Mouse (Mus musculus) right cerebral cortex, postnatal 36 days (tissue): ENCODE measurements around the gene Gfer.
"Not testable (repeated sequence)": the region's sequence is repeated elsewhere in the genome, so short reads cannot be mapped to it uniquely, and the experiment has no call there.

Source experiments
- DNase-seq, 2 experiments: peaks; one replicate each; pipeline ENCODE4 v3.0.0; 2022; ENCODE audit warnings: low spot score in 2 of 2, mixed read lengths in 1 of 2

The Gfer gene

DNA sequence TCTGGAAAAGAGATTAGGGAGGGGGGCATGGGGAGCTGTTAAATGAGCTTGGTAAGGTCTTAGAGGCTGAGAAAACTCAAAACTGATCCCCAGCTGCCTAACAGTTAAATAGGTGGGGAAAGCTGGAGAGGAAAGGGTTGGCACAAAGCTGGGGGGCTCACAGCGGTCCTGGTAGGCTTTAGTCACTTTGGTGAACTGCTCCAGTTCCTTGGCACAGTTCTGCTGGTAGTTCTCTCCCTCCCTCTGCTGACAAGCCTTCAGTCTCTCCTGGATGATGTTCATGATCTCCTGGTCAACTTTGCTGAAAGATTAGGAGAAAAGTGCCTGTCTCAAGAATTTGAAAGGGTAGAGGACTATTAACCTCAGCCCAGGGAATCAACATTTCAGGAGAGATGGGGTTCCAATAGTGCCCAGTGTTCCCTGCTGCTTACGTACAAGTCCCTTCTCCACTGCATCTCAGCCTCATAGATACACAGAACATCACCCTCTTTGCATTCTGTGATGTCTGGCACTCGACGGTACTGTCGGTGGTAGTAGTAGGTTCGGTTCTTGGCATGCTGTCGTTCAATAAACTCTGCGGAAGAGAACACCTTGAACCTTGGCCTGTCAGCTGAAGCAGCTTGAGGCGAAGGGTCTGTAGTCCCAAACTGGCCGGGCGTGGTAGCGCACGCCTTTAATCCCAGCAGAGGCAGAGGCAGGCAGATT, 26.4 kb upstream of the Gfer start:
- DNase-seq: no peak

DNA sequence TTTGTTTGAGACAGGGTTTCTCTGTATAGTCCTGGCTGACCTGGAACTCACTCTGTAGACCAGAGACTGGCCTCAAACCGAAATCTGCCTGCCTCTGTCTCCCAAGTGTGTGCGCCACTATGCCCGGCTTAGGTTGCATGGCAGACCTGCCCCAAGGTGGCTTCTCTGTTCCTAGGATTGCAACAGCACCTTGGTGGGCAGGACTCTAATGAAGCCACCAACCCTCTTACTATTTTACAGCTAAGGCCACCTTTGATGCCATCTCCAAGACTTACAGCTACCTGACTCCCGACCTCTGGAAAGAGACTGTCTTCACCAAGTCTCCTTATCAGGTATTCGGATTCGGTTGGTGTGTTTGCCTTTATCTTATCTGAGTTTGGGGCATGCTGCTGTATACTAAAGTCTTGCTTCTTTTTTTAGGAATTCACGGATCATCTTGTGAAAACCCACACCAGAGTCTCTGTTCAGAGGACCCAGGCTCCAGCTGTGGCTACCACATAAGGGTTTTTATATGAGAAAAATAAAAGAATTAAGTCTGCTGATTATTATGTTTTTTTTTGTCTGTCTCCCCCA, 25.5 kb upstream of the Gfer start:
- not testable (repeated sequence) for DNase-seq

DNA sequence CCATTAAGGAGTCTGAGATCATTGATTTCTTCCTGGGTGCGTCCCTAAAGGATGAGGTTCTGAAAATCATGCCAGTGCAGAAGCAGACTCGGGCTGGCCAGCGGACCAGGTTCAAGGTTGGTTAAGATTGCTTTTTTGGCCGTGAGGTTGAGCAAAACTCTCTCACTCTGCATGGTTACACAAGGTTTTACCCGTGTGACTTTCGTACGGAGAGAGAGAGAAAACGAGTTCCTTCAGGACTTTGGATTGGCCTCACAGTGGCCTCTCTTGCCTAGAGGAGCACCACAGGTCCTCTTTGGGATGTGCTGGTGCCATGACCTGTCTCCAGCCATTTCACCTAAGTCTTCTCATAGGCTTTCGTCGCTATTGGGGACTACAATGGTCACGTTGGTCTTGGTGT, 24.7 kb upstream of the Gfer start:
- DNase-seq: not testable (repeated sequence)

DNA sequence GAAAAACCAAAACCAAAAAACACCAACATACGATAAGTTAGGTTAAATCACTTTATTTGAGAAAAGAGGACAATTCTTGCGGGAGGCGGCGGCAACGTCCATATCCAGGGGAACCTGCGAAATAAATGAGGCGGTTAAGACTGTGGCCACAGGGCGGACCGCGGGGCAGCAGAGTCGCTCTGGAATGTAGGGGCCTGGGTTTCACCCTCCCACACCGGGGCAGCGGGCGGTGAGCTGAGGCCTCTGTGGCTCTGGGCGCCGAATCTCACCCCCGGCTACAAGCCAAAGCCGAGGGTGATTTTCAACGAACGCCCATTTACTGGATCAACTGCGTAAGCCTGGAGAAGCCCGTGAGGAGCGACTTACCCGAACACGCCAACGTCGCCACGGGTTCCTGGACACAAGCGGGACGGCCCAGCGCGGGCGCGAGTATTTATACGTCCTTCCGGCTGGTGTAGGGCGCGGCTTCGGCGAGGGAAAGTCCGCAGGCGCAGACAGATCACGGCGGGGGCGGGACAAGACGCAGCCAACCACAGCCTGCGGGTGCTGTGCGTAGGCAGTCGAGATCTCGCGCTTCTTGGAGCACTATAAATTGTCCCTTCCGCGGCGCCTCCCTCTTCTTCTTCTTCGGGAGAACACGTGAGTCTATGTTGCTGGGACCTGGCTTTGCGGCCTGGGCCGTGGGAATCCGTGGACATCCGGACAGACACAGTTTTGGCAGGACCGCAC, 23.7 kb upstream of the Gfer start:
- peak; percentile 99 for DNase-seq

DNA sequence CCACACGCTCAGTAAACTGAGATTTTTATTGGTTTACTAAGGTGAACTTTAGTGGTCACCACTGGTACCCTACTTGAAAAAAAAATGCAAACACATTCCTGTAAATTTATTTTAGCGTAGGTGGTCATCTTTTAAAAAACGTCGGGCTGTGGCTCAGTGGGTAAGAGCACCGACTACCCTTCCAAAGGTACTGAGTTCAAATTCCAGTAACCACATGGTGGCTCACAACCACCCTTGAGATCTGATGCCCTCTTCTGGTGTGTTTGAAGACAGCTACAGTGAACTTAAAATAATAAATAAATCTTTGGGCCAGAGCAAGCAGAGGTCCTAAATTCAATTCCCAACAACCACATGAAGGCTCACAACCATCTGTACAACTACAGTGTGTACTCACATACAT, 23.0 kb upstream of the Gfer start:
- not testable (repeated sequence) for DNase-seq

DNA sequence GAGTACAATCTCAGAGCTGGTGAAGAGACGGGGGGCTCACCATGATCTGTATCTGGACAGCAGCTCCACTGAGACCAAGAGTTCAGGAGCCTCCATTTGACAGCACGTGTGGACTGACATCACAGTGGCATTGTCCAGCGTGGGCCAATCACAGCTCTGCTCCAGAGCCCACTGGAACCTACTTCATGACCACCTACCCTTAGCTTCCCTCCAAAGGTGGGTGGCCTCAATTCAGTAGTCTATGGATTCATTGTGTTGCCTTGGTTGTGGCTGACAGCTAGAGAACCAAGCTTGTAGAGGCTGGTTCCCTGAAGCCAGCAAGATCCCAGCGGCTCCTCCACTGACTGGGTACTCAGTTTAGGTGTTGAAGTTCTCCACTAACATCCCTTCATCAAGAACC, 22.0 kb upstream of the Gfer start, which contains the start of the genes Rnf151 and Rps2:
Rnf151 (minus strand) TSS at position 121 of the 400 bp plus-strand sequence.
Rps2 (plus strand) TSS at position 174 of the 400 bp plus-strand sequence.
- DNase-seq: no peak

DNA sequence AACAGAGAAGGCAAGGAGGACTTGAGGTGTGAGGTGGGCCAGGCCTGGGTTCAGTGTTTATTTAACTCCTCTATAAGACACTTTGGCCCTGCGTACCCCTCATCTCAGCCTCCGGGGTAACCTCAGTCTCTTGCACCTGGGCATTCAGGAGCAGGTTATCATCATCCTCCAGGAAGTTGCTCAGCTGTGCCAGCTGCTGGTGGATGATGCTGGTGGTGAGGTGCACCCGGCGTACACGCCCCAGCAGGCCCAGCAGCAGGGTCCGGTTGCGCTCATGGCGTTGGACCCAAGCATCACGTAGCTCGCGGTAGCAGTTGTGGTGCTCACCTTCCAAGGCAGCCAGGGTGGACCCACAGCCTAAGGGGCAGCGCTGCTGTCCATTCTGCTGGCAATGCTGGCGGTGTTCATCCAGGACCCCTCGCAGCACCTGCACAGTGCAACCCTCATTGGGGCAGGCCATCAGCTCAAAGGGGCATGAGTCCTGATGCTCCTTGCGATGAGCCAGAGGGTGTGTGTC, 20.3 kb upstream of the Gfer start:
- no peak for DNase-seq

DNA sequence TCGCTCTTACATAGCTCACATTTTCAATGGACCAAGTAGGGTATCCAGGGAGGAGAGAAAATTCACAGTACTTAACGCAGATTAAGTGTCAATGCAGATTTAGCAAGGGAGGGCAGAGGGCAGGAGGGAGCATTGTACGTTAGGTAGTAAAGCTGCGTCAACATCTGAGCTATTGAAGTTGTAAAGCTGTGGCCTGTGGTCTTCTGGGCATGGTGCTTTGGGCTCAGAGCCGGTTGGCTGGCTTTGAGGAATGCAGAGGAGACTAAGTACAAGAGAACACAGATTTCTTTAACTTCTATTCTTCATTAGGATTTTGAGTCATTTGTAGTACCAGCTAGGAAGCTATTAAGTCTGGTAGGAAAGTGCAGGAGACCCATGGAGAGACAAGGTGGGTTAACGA, 19.6 kb upstream of the Gfer start:
- no peak for DNase-seq

DNA sequence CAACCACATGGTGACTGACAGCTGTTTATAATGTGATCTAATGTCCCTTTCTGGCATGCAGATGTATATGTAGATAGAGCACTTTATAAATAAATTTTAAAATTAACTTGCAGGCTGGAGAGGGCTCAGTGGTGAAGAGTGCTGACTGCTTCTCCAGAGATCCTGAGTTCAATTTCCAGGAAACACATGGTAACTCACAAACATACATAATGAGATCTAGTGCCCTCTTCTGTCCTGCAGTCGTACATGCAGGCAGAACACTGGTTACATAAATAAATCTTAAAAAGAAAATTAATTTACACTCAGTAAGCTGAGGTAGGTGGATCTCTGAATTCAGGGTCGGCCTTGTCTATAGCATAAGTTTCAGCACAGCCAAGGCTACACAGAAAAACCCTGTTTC, 12.7 kb upstream of the Gfer start:
- DNase-seq: no peak

DNA sequence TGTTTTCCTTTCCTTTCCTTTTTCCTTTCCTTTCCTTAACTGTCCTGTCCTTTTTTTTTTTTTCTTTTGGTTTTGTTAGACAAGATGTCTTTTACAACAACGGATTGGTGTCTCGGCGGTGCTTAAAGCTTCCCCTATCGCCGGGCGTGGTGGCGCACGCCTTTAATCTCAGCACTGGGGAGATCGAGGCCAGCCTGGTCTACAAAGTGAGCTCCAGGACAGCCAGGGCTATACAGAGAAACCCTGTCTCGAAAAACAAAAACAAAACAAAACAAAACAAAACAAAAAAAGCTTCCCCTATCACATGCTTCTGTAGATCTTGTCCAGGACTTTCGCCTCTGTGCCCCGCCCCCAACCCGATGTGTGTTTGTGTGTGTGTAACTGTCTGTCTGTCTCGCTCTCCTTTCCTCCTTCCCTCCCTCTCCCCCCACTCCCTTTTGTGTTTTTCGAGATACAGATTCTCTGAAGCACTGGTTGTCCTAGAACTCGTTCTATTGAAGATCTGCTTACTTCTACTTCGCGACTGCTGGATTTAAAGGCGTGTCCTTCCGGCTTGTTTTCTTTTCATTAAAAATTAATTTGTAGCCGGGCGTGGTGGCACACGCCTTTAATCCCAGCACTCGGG, 12.0 kb upstream of the Gfer start:
- DNase-seq: no peak

DNA sequence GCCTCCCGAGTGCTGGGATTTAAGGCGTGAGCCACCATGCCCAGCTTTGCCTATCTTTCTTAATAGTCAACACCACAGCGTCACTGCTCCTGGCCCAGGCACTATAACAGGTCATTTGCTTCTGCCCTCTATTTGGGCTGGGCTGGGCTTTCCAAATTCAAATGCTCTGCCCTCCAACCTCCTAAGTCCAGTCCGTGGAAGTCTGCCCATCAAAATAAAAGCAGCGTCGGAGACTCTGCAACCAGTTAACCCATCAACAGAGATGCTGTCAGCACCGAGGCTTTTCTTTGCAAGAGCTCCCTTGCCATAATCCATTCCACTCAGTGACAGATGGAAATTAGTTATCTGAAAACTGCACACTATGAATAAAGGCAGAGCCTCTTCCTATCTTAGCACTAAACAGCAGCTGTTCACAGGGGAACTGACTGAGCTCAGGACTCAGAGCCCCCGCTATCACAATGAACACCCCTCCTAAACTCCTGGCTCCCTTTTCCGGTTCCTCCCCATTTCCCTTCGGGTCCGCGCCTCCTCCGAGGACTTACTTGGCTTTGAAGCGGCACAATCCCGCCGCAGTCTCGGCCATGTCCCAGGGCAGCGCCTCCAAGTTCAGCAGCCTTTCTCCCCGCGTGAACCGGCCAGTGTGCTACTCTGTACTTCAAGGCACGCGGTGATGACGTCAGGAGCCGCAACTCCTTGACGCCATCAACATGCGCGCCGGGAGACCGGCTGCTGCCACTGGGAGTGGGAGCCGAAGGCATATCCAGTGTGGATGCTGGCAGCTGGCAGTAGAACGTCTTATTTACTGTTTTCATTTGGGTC, 11.2 kb upstream of the Gfer start, which contains the start of gene Tbl3:
Tbl3 (minus strand) TSS at position 679 of the 819 bp plus-strand sequence.
- DNase-seq: peak; percentile 93 to 95

DNA sequence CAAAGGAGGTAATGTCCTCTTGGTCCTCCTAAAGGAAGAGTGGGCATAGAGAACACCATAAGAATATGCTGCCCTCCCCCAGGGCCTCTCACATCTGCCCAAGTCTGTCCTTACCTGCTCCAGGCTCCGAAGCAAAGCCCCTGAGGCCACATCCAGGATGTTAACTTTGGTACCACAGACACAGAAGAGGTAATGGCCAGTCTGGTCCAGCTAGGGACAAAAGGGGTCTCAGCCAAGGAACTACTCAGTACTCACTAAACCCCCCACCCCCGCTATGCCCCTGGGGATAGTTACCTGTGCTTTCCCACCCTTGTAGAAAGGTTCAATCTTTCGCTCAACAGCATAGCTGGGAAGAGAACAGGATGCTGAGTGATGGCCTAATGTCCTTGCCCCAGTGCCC, 9.9 kb upstream of the Gfer start:
- no peak for DNase-seq

DNA sequence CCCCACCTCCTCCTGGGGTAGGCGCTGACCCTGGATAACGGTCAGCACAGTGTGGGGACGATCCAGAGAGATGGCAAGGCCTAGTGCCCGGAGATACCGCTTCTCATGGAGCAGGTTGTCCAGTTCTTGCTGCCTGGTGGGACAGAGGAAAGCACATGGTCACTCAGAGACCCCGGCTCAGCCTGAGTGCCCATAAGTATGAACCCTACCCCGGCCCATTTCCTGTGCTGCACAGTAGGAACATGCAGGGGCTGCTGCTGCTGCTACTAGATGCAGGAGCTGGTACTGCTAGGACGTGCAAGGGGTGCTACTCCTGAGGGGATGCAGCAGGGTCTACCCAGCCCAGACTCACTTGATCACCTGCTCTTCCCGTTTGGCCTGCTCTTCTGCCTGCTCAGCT, 5.3 kb upstream of the Gfer start:
- DNase-seq: no peak

DNA sequence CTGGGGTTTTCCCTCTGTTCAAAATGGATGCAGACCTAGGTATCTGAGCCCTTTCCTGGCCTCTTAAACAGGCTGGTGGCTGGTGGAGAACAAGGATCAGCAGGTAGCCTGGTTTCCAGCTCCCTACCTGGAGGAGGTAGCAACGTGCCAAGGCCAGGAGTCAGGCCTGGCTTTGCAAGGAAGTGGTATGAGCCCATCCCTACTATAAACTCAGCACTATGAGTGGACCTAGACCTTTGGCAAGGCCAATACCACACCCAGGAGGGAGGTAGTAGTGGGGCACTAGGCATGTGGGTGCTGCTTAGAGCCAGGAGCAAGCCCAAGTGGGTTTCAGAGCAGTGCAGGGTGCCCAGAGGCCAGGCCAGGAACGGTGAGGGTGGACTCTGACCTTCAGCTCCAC, 3.5 kb upstream of the Gfer start:
- DNase-seq: no peak

DNA sequence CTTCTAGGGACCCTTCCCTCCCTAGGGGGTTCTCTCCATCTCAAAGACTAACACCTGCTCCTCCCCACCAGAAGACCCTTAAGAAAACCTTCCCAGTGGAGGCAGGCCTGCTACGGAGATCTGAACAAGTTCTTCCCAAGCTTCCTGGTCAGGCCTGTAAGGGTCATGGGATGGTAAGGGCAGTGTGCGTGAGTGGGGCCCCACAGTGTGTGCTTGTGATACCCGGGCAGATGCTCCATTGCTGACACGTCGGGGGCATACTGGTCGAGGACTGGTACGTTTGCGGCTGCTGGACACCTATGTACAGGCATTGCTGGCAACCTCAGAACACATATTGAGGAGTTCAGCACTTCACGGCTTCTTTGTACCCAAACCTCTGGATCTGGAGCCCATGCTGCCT, 2.8 kb upstream of the Gfer start:
- DNase-seq: no peak

DNA sequence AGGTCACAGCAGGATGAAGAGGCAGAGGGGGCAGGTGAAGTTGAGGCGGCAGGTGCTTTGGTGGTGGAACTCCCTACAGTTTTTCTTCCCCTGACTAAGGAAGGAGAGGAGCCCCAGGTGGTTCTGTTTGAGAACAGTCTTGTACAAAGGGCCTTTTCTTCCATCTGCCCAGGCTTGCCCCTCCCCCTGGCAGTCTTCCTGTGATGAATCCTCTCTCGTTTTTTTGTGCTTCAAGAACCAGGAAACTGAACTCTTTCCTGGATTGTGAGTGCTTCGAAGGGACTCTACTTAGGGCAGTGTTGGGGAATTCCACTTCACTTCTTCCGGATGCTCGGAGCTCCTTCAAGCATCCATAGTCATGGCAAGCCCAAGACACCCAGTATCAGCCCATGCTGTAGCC, 2.0 kb upstream of the Gfer start:
- no peak for DNase-seq

DNA sequence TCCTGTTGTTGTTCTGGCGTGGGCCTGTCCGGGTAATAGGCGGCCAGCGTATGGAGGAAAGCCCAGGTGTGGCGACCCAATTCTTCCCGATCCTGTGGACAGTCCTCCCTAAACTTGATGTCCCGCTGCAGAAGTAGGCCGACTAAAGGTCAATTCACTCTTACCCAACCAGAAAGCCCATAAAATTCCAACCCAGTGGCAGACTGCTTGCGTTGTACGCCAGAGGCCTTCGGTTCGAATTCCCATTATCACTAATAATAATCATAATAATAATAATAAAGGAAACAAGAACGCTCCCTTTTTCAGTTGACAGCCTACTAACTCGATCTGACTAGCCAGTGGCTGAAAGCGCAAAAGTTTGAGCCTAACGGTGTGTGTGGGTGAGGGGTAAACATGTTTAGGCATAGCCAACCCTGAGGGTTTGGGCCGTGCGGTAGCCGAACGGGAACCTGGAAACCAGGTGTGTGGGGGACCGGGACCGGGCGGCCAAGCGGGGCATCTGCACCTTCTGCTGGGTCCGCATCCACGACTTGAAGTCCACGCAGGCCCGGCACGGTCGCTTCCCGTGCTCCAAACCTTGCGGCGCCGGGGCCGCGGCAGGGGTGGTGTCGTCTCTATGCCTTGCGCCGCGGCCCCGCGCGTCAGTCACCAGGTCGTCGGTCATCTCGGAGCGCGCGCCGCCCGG, 488 bp downstream of the Gfer start:
- no peak for DNase-seq

DNA sequence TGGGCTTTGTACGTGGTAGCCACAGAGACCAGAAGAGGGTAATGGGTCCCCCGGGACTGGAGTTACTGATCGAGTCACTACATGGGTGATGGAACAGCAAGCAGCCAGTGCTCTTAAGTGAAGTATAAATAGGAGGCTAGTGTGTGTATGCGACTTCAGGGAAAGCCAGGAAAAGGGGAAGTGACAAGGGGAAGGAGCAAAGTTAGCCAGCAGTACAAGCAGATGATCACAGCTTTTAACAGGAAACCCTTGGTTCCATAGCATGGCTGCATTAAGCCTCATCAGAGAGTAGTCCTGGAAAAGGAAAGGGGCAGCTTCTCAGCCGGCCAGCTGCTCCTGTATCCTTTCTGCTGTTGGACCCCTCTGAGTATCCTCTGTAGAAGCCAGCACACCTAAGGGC, 3.6 kb downstream of the Gfer start:
- DNase-seq: no peak

DNA sequence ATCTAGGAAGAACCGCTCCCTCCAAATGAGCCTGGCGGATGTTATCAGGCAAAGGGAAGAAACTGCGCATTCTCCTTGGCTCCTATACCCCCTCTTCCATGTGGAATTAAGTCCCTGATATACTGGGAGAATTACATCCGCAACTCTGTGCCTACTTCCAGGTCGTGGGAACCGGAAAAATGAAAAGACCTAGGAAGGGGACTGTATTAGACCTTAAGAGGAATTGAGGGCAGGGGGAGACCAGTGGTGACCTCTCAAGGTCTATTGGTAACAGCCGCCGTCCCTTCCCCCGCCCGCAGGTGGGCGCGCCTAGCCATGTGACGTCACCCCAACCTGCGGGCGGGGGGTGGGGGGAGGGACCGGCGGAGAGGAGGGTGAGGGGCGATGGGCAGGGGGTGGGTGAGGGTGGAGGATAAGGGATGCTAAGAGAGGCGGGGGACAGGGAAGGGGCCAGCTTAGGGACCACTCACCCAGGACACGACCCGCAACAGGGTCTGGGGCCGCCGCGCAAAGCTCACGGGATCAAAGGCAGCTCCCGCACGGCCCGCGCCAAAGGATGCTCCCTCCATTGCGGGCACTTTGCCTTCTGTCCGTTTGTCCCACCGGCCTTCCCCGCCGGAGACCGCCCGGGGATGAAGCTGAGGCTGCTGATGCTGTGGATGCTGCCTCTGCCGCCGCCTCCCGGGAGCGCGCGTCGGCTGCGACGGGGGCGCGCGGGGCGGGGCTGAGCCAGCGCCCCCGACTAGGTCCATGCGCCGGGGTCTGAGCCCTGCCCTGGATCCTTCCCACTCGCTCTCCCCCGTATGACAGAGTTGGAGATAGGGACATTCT, 6.5 kb downstream of the Gfer start, which contains the start of gene Syngr3:
Syngr3 (minus strand) TSS at position 705 of the 831 bp plus-strand sequence.
- no peak for DNase-seq

DNA sequence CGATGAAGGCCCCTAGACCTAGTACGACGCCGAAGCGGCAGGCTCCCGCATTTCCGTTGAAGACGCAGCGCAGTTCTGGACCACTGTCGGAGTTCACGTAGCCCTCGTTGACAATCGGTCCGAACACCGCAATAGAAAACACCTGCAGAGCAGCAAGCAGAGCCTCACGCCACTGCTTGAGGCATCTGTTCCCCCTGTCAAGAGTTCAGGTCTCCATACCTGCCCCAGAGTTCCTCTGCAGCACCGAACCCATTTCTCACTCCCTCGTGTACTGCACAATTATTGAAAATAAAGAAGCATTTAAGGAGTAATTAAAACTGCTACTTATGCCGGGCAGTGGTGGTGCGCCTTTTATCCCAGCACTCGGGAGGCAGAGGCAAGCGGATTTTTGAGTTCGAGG, 8.4 kb downstream of the Gfer start:
- no peak for DNase-seq
